Mouse (Mus musculus) liver, embryonic 12.5 days (tissue): ENCODE measurements around the gene Psg19. TPM values are rescaled to one million over a fixed set of nuclear protein-coding genes. Genes with fewer than 3 reads are reported as not detected.
"Not testable (repeated sequence)": the region's sequence is repeated elsewhere in the genome, so short reads cannot be mapped to it uniquely, and the experiment has no call there.

ENCODE experiments used
- ATAC-seq: fragments of 200-750 bp; cut with Nextera tagmentation; 2 replicates; pipeline ENCODE4 v1.8.0; 2017; ENCODE audit warnings: moderate number of reproducible peaks, mild to moderate bottlenecking, moderate library complexity
- H3K27ac ChIP-seq: fragments of 300-500 bp; sonication (generic); 2 replicates; pipeline ENCODE4 v1.5.1; 2016; ENCODE audit warnings: mild to moderate bottlenecking
- H3K27me3 ChIP-seq: fragments of 300-500 bp; sonication (generic); replicated peaks from 2 replicates; pipeline ENCODE4 v1.6.1; 2016; ENCODE audit warnings: mild to moderate bottlenecking, moderate library complexity
- H3K36me3 ChIP-seq: fragments of 300-500 bp; sonication (generic); 2 replicates; pipeline ENCODE4 v1.6.1; 2016; ENCODE audit warnings: mild to moderate bottlenecking, moderate library complexity
- H3K4me1 ChIP-seq: fragments of 300-500 bp; sonication (generic); 2 replicates; pipeline ENCODE4 v1.6.1; 2016
- H3K4me2 ChIP-seq: fragments of 300-500 bp; sonication (generic); 2 replicates; pipeline ENCODE4 v1.6.1; 2016; ENCODE audit warnings: mild to moderate bottlenecking, moderate library complexity
- H3K4me3 ChIP-seq: fragments of 300-500 bp; sonication (generic); 2 replicates; pipeline ENCODE4 v1.5.1; 2016; ENCODE audit warnings: mild to moderate bottlenecking, moderate library complexity
- H3K9ac ChIP-seq: fragments of 300-500 bp; sonication (generic); 2 replicates; pipeline ENCODE4 v1.6.1; 2016; ENCODE audit warnings: mild to moderate bottlenecking, moderate library complexity
- H3K9me3 ChIP-seq: fragments of 300-500 bp; sonication (generic); replicated peaks from 2 replicates; pipeline ENCODE4 v1.6.1; 2016; ENCODE audit warnings: mild to moderate bottlenecking, moderate library complexity
- WGBS: fragments of 180-500 bp; shearing (Covaris S2); methylation state at CpG from one replicate; pipeline ENCODE4 v1.1.7; 2016; ENCODE audit not compliant: insufficient replicate concordance; 5-methylcytosine and 5-hydroxymethylcytosine counted together
- polyA plus RNA-seq: library from polyadenylated mRNA; unstranded; fragments of >200 nt; fragmentation: Nextera tagmentation; extraction: Ambion mirVana; gene quantifications from 2 replicates; pipeline ENCODE4 v1.2.1, GENCODE M21; 2016

Gene Psg19
- polyA plus RNA-seq, 1 experiment from 2014 or later = not detected

GRCm38 (mm10) chr7:18799129-18799528, 809 bp upstream of the Psg19 start:
- H3K4me3 ChIP-seq = no peak overlapping the region
- H3K27ac ChIP-seq = no peak overlapping the region
- no peaks in the 10 kb centered on the region for H3K36me3 ChIP-seq
- H3K4me2 ChIP-seq = no peak overlapping the region
- no peak overlapping the region for H3K9ac ChIP-seq
- H3K4me1 ChIP-seq = no peaks in the 10 kb centered on the region
- no peaks in the 10 kb centered on the region for H3K27me3 ChIP-seq
- no peaks in the 10 kb centered on the region for H3K9me3 ChIP-seq
- ATAC-seq = no peak
- 33% methylated on average over 3 of the region's 3 CpGs for WGBS

GRCm38 (mm10) chr7:18790671-18791070, 7.6 kb downstream of the Psg19 start:
- not testable (repeated sequence) for ATAC-seq, H3K4me2 ChIP-seq, H3K9ac ChIP-seq, H3K9me3 ChIP-seq, H3K27ac ChIP-seq, H3K36me3 ChIP-seq, H3K4me1 ChIP-seq, H3K27me3 ChIP-seq, H3K4me3 ChIP-seq

GRCm38 (mm10) chr7:18781301-18781700, 17.0 kb downstream of the Psg19 start:
- 26% methylated on average over 2 of the region's 2 CpGs for WGBS
- ATAC-seq, H3K9me3 ChIP-seq, H3K36me3 ChIP-seq, H3K9ac ChIP-seq, H3K4me1 ChIP-seq, H3K27me3 ChIP-seq, H3K27ac ChIP-seq, H3K4me2 ChIP-seq, H3K4me3 ChIP-seq: not testable (repeated sequence)

- Histone ChIP-seq H3K4me1 (no peaks in the 10 kb centered on the region), H3K9me3 (no peaks in the 10 kb centered on the region), H3K4me3 (no peak overlapping the region), H3K4me2 (no peak overlapping the region), H3K27ac (no peak overlapping the region), H3K36me3 (no peaks in the 10 kb centered on the region), H3K27me3 (no peaks in the 10 kb centered on the region), H3K9ac (no peak overlapping the region)
- no peak for ATAC-seq
Measured at GRCm38 (mm10) chr7:18779337-18779781, 19.0 kb downstream of the Psg19 start.

- not testable (repeated sequence) for H3K27ac ChIP-seq, H3K36me3 ChIP-seq, H3K4me1 ChIP-seq, H3K4me3 ChIP-seq, H3K4me2 ChIP-seq, H3K27me3 ChIP-seq, H3K9me3 ChIP-seq, H3K9ac ChIP-seq, ATAC-seq
- WGBS = 38% methylated on average over 1 of the region's 2 CpGs
Measured at GRCm38 (mm10) chr7:18762885-18763284, 35.4 kb downstream of the Psg19 start.

- ATAC-seq, H3K4me2 ChIP-seq, H3K4me3 ChIP-seq, H3K9me3 ChIP-seq, H3K27me3 ChIP-seq, H3K4me1 ChIP-seq, H3K27ac ChIP-seq, H3K36me3 ChIP-seq, H3K9ac ChIP-seq: not testable (repeated sequence)
- 61% methylated on average over 7 of the region's 7 CpGs for WGBS
Measured at GRCm38 (mm10) chr7:18760152-18760551, 38.2 kb downstream of the Psg19 start.

- not testable (repeated sequence) for H3K27ac ChIP-seq, H3K4me3 ChIP-seq, H3K36me3 ChIP-seq, ATAC-seq, H3K9ac ChIP-seq, H3K4me1 ChIP-seq, H3K4me2 ChIP-seq, H3K9me3 ChIP-seq
- 51% methylated on average over 11 of the region's 13 CpGs for WGBS
- peaks cover 22% of the 10 kb centered on the region for H3K27me3 ChIP-seq
Measured at GRCm38 (mm10) chr7:18749896-18750477, 48.3 kb downstream of the Psg19 start.

GRCm38 (mm10) chr7:18748994-18749895, 49.1 kb downstream of the Psg19 start:
- Histone ChIP-seq H3K9me3 (no peaks in the 10 kb centered on the region), H3K4me2 (no peak overlapping the region), H3K9ac (no peak overlapping the region), H3K36me3 (no peaks in the 10 kb centered on the region), H3K4me3 (no peak overlapping the region), H3K27me3 (peaks cover 22% of the 10 kb centered on the region), H3K4me1 (no peaks in the 10 kb centered on the region), H3K27ac (no peak overlapping the region)
- 44% methylated on average over 6 of the region's 6 CpGs for WGBS
- ATAC-seq = no peak

GRCm38 (mm10) chr7:18747420-18747819, 50.9 kb downstream of the Psg19 start:
- WGBS = 50% methylated on average over 2 of the region's 2 CpGs
- not testable (repeated sequence) for H3K4me1 ChIP-seq, H3K9ac ChIP-seq, H3K27ac ChIP-seq, ATAC-seq, H3K4me3 ChIP-seq, H3K36me3 ChIP-seq, H3K4me2 ChIP-seq, H3K9me3 ChIP-seq
- peaks cover 22% of the 10 kb centered on the region for H3K27me3 ChIP-seq

GRCm38 (mm10) chr7:18746189-18746860, 52.0 kb downstream of the Psg19 start:
- H3K36me3 ChIP-seq = no peaks in the 10 kb centered on the region
- H3K9me3 ChIP-seq = no peaks in the 10 kb centered on the region
- no peak overlapping the region for H3K9ac ChIP-seq
- ATAC-seq = no peak
- no peak overlapping the region for H3K27ac ChIP-seq
- H3K4me3 ChIP-seq = 0 out of 2 replicates have a peak overlapping the region, but pooled peaks have one; percentile 17
- 13% methylated on average over 20 of the region's 20 CpGs for WGBS
- H3K4me1 ChIP-seq = no peaks in the 10 kb centered on the region
- peaks cover 22% of the 10 kb centered on the region for H3K27me3 ChIP-seq
- H3K4me2 ChIP-seq = peak overlapping the region; percentile 44
